Mouse (Mus musculus) midbrain, embryonic 13.5 days (tissue): Measurements from ENCODE around the gene 1700102P08Rik. TPM values are rescaled to one million over a fixed set of nuclear protein-coding genes. Genes with fewer than 3 reads are reported as not detected.
A peak's percentile ranks its signal among the peaks of the same experiment; 100 is the strongest.

Experiments
- ATAC-seq: fragments of 200-750 bp; cut with Nextera tagmentation; 2 replicates; pipeline ENCODE4 v1.8.0; 2017; ENCODE audit warnings: mild to moderate bottlenecking, moderate TSS enrichment, moderate library complexity
- H3K27ac ChIP-seq: fragments of 300-500 bp; sonication (generic); 2 replicates; pipeline ENCODE4 v1.5.1; 2015; ENCODE audit warnings: inconsistent platforms, mild to moderate bottlenecking, moderate library complexity
- H3K27me3 ChIP-seq: fragments of 300-500 bp; sonication (generic); 2 replicates; pipeline ENCODE4 v1.6.1; 2015; ENCODE audit warnings: mild to moderate bottlenecking, inconsistent platforms
- H3K36me3 ChIP-seq: fragments of 300-500 bp; sonication (generic); 2 replicates; pipeline ENCODE4 v1.6.1; 2015; ENCODE audit warnings: mild to moderate bottlenecking, inconsistent platforms
- H3K4me1 ChIP-seq: fragments of 300-500 bp; sonication (generic); replicated peaks from 2 replicates; pipeline ENCODE4 v1.6.1; 2015; ENCODE audit warnings: inconsistent platforms
- H3K4me2 ChIP-seq: fragments of 300-500 bp; sonication (generic); replicated peaks from 2 replicates; pipeline ENCODE4 v1.6.1; 2015; ENCODE audit warnings: moderate library complexity, mild to moderate bottlenecking, inconsistent platforms
- H3K4me3 ChIP-seq: fragments of 300-500 bp; sonication (generic); replicated peaks from 2 replicates; pipeline ENCODE4 v1.5.1; 2015; ENCODE audit warnings: mild to moderate bottlenecking, inconsistent platforms
- H3K9ac ChIP-seq: fragments of 300-500 bp; sonication (generic); replicated peaks from 2 replicates; pipeline ENCODE4 v1.6.1; 2015; ENCODE audit warnings: mild to moderate bottlenecking, inconsistent platforms
- H3K9me3 ChIP-seq: fragments of 300-500 bp; sonication (generic); 2 replicates; pipeline ENCODE4 v1.6.1; 2016; ENCODE audit warnings: mild to moderate bottlenecking, inconsistent platforms
- WGBS: fragments of 180-500 bp; shearing (Covaris S2); methylation state at CpG from one replicate; pipeline ENCODE4 v1.1.7; 2015; 5-methylcytosine and 5-hydroxymethylcytosine counted together
- polyA plus RNA-seq: library from polyadenylated mRNA; unstranded; fragments of >200 nt; fragmentation: Nextera tagmentation; extraction: Ambion mirVana; gene quantifications from 2 replicates; pipeline ENCODE4 v1.2.1, GENCODE M21; 2015

1700102P08Rik gene
- polyA plus RNA-seq, 1 experiment from 2014 or later, result 2.2 TPM

GRCm38 (mm10) chr9:108385006-108385405 is 7.6 kb upstream of the 1700102P08Rik start:
- Histone ChIP-seq H3K36me3 (peaks cover 95% of the 10 kb centered on the region), H3K4me2 (no peak overlapping the region), H3K9me3 (no peaks in the 10 kb centered on the region), H3K27me3 (no peaks in the 10 kb centered on the region), H3K4me1 (no peaks in the 10 kb centered on the region), H3K27ac (no peak overlapping the region), H3K4me3 (no peak overlapping the region), H3K9ac (no peak overlapping the region)
- no peak for ATAC-seq
- 89% methylated on average over 7 of the region's 7 CpGs for WGBS

- H3K27ac ChIP-seq, result no peak overlapping the region
- H3K9ac ChIP-seq, result no peak overlapping the region
- ATAC-seq, result no peak
- H3K4me3 ChIP-seq, result no peak overlapping the region
- H3K4me2 ChIP-seq, result no peak overlapping the region
- peaks cover 92% of the 10 kb centered on the region for H3K36me3 ChIP-seq
- H3K4me1 ChIP-seq, result no peaks in the 10 kb centered on the region
- WGBS, result 94% methylated on average over 4 of the region's 4 CpGs
- H3K9me3 ChIP-seq, result no peaks in the 10 kb centered on the region
- H3K27me3 ChIP-seq, result no peaks in the 10 kb centered on the region
These were observed 5.8 kb upstream of the 1700102P08Rik start for GRCm38 (mm10) chr9:108386816-108387215.

GRCm38 (mm10) chr9:108388601-108389000 is 4.0 kb upstream of the 1700102P08Rik start:
- H3K9ac ChIP-seq, result no peak overlapping the region
- H3K4me1 ChIP-seq, result no peaks in the 10 kb centered on the region
- H3K36me3 ChIP-seq, result peaks cover 92% of the 10 kb centered on the region
- no peak overlapping the region for H3K4me2 ChIP-seq
- H3K27ac ChIP-seq, result no peak overlapping the region
- no peak overlapping the region for H3K4me3 ChIP-seq
- no peaks in the 10 kb centered on the region for H3K9me3 ChIP-seq
- ATAC-seq, result no peak
- no peaks in the 10 kb centered on the region for H3K27me3 ChIP-seq
- 91% methylated on average over 10 of the region's 10 CpGs for WGBS

- Histone ChIP-seq H3K27me3 (no peaks in the 10 kb centered on the region), H3K27ac (no peak overlapping the region), H3K4me2 (no peak overlapping the region), H3K9me3 (no peaks in the 10 kb centered on the region), H3K9ac (no peak overlapping the region), H3K4me3 (no peak overlapping the region), H3K4me1 (no peaks in the 10 kb centered on the region), H3K36me3 (peaks cover 92% of the 10 kb centered on the region)
- WGBS, result 92% methylated on average over 6 of the region's 6 CpGs
- no peak for ATAC-seq
These were observed 3.4 kb upstream of the 1700102P08Rik start for GRCm38 (mm10) chr9:108389220-108389619.

GRCm38 (mm10) chr9:108394191-108394590 is 1.6 kb downstream of the 1700102P08Rik start:
- no peak for ATAC-seq
- Histone ChIP-seq H3K36me3 (peaks cover 64% of the 10 kb centered on the region), H3K4me1 (no peaks in the 10 kb centered on the region), H3K4me2 (no peak overlapping the region), H3K27ac (no peak overlapping the region), H3K4me3 (no peak overlapping the region), H3K27me3 (no peaks in the 10 kb centered on the region), H3K9me3 (no peaks in the 10 kb centered on the region), H3K9ac (no peak overlapping the region)
- WGBS, result 94% methylated on average over 6 of the region's 6 CpGs

GRCm38 (mm10) chr9:108395427-108395826 is 2.8 kb downstream of the 1700102P08Rik start:
- H3K27me3 ChIP-seq, result no peaks in the 10 kb centered on the region
- no peaks in the 10 kb centered on the region for H3K4me1 ChIP-seq
- peaks cover 54% of the 10 kb centered on the region for H3K36me3 ChIP-seq
- ATAC-seq, result no peak
- 88% methylated on average over 1 of the region's 1 CpGs for WGBS
- H3K27ac ChIP-seq, result no peak overlapping the region
- H3K9me3 ChIP-seq, result no peaks in the 10 kb centered on the region
- H3K4me2 ChIP-seq, result no peak overlapping the region
- H3K4me3 ChIP-seq, result no peak overlapping the region
- no peak overlapping the region for H3K9ac ChIP-seq

GRCm38 (mm10) chr9:108398324-108398723 is 5.7 kb downstream of the 1700102P08Rik start:
- H3K4me2 ChIP-seq, result no peak overlapping the region
- peaks cover 13% of the 10 kb centered on the region for H3K4me1 ChIP-seq
- WGBS, result 94% methylated on average over 3 of the region's 3 CpGs
- H3K9ac ChIP-seq, result no peak overlapping the region
- no peaks in the 10 kb centered on the region for H3K9me3 ChIP-seq
- H3K27me3 ChIP-seq, result no peaks in the 10 kb centered on the region
- ATAC-seq, result no peak
- no peak overlapping the region for H3K27ac ChIP-seq
- peaks cover 28% of the 10 kb centered on the region for H3K36me3 ChIP-seq
- H3K4me3 ChIP-seq, result no peak overlapping the region

- no peak overlapping the region for H3K9ac ChIP-seq
- H3K36me3 ChIP-seq, result 0 out of 2 replicates have a peak, but pooled peaks cover 8% of the 10 kb centered on the region
- H3K27ac ChIP-seq, result 0 out of 2 replicates have a peak overlapping the region, but pooled peaks have one; percentile 12
- no peak overlapping the region for H3K4me3 ChIP-seq
- no peaks in the 10 kb centered on the region for H3K9me3 ChIP-seq
- 48% methylated on average over 7 of the region's 7 CpGs for WGBS
- peaks cover 13% of the 10 kb centered on the region for H3K4me1 ChIP-seq
- no peaks in the 10 kb centered on the region for H3K27me3 ChIP-seq
- no peak overlapping the region for H3K4me2 ChIP-seq
- ATAC-seq, result no peak
These were observed 8.8 kb downstream of the 1700102P08Rik start for GRCm38 (mm10) chr9:108401186-108401960.

- WGBS, result 84% methylated on average over 4 of the region's 4 CpGs
- H3K9me3 ChIP-seq, result no peaks in the 10 kb centered on the region
- ATAC-seq, result no peak
- peaks cover 13% of the 10 kb centered on the region for H3K4me1 ChIP-seq
- H3K4me3 ChIP-seq, result no peak overlapping the region
- H3K4me2 ChIP-seq, result no peak overlapping the region
- 0 out of 2 replicates have a peak, but pooled peaks cover under 1% of the 10 kb centered on the region for H3K36me3 ChIP-seq
- no peaks in the 10 kb centered on the region for H3K27me3 ChIP-seq
- no peak overlapping the region for H3K9ac ChIP-seq
- no peak overlapping the region for H3K27ac ChIP-seq
These were observed 10.5 kb downstream of the 1700102P08Rik start for GRCm38 (mm10) chr9:108403081-108403480.

GRCm38 (mm10) chr9:108404451-108404850 is 11.8 kb downstream of the 1700102P08Rik start:
- H3K27ac ChIP-seq, result no peak overlapping the region
- no peaks in the 10 kb centered on the region for H3K27me3 ChIP-seq
- no peak for ATAC-seq
- no peaks in the 10 kb centered on the region for H3K9me3 ChIP-seq
- no peak overlapping the region for H3K4me3 ChIP-seq
- peaks cover 13% of the 10 kb centered on the region for H3K4me1 ChIP-seq
- no peak overlapping the region for H3K4me2 ChIP-seq
- no peaks in the 10 kb centered on the region for H3K36me3 ChIP-seq
- H3K9ac ChIP-seq, result no peak overlapping the region
- WGBS, result 81% methylated on average over 8 of the region's 8 CpGs

GRCm38 (mm10) chr9:108409535-108409934 is 16.9 kb downstream of the 1700102P08Rik start:
- Histone ChIP-seq H3K27ac (no peak overlapping the region), H3K9ac (no peak overlapping the region), H3K36me3 (no peaks in the 10 kb centered on the region), H3K27me3 (no peaks in the 10 kb centered on the region), H3K4me3 (no peak overlapping the region), H3K4me2 (no peak overlapping the region), H3K9me3 (no peaks in the 10 kb centered on the region), H3K4me1 (no peaks in the 10 kb centered on the region)
- ATAC-seq, result no peak
- WGBS, result 92% methylated on average over 4 of the region's 4 CpGs

GRCm38 (mm10) chr9:108411381-108411942 is 18.9 kb downstream of the 1700102P08Rik start:
- WGBS, result 82% methylated on average over 9 of the region's 9 CpGs
- H3K9ac ChIP-seq, result no peak overlapping the region
- no peaks in the 10 kb centered on the region for H3K9me3 ChIP-seq
- H3K27me3 ChIP-seq, result no peaks in the 10 kb centered on the region
- ATAC-seq, result no peak
- H3K4me1 ChIP-seq, result no peaks in the 10 kb centered on the region
- H3K27ac ChIP-seq, result no peak overlapping the region
- no peak overlapping the region for H3K4me2 ChIP-seq
- H3K4me3 ChIP-seq, result no peak overlapping the region
- no peaks in the 10 kb centered on the region for H3K36me3 ChIP-seq
